Mouse (Mus musculus) liver, embryonic 14.5 days (tissue): ENCODE data around the gene Pramef17.
"Not testable (repeated sequence)": the region's sequence is repeated elsewhere in the genome, so short reads cannot be mapped to it uniquely, and the experiment has no call there.

Experiments used
- CTCF ChIP-seq: IDR thresholded peaks from 2 replicates; pipeline ENCODE4 v1.5.1; 2016; ENCODE audit warnings: antibody characterized with exemption, low read depth, control low read depth
- EP300 ChIP-seq: IDR thresholded peaks from 2 replicates; pipeline ENCODE4 v1.6.1; 2016; ENCODE audit warnings: antibody characterized with exemption, low read depth

- TF ChIP-seq EP300, CTCF: not testable (repeated sequence)
Measured at GRCm38 (mm10) chr4:143985733-143986132, 8.4 kb downstream of the Pramef17 start.
